Mouse (Mus musculus) C2C12 (cell line): Measurements from ENCODE around the gene Tec.

Source experiments
- CEBPB ChIP-seq: IDR thresholded peaks from one replicate; pipeline ENCODE4 v1.6.1; 2011; ENCODE audit warnings: low read depth, mild to moderate bottlenecking, control low read depth, moderate library complexity
- CTCF ChIP-seq: IDR thresholded peaks from one replicate; pipeline ENCODE4 v1.5.1; 2011; ENCODE audit not compliant: control insufficient read depth, insufficient read depth, insufficient read length
- FOSL1 ChIP-seq: IDR thresholded peaks from one replicate; pipeline ENCODE4 v1.8.0; 2011; ENCODE audit warnings: mild to moderate bottlenecking, low read length; ENCODE audit not compliant: poor library complexity, insufficient read depth, severe bottlenecking
- MAX ChIP-seq: IDR thresholded peaks from one replicate; pipeline ENCODE4 v1.6.1; 2011; ENCODE audit warnings: mild to moderate bottlenecking, control low read depth
- USF1 ChIP-seq: IDR thresholded peaks from one replicate; pipeline ENCODE4 v1.6.1; 2011; ENCODE audit warnings: low read depth, mild to moderate bottlenecking, control low read depth, moderate library complexity

DNA sequence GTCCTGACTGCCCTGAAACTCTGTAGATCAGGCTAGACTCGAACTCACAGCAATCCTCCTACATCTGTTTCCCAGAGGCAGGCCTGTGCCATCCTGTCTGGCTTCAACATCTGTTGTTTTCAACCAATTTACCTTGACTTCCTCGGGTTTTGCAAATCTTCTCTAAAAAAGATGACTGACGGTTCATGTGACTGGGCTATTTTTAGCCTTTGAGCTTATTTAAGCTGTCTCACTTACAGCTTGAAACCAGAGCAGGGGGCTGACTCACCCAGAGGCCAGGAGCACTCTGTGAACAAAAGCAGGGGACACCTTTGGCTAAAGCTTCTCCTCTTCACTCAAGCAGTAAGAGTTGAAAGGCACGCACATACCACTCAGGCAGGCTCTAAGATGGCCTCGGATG lies 65.4 kb downstream of the Tec start:
- TF ChIP-seq USF1 (peak; percentile 63), CTCF (no peak), FOSL1 (no peak), MAX (no peak), CEBPB (no peak)
